Mouse (Mus musculus): ENCODE results near the gene Klhdc1. TPM values are rescaled to one million over a fixed set of nuclear protein-coding genes. Genes with fewer than 3 reads are reported as not detected.

Gene Klhdc1
- total and polyA plus RNA-seq, 3 experiments, result 0.23 to 1.1 TPM; not detected in 1

DNA sequence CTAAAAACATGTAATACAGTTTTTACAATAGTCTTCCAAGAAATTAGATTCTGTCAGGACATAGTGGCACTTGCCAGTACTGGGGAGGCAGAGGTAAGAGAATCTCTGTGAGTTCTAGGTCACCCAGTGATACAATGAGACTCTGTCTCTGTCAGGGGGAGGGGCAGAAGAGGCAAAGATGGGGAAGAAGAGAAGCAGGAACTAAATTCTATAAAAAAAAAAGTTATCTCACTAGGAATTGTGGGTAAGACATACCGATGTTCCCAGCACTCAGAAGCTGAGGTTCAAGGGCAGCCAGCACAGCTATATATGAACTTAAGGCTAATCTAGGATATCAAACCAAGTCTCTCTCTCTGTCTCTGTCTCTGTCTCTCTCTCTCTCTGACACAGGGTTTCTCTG is 91.2 kb downstream of the Klhdc1 start:
- Histone ChIP-seq H3K9me3 (replicated peaks; ENCODE audit: insufficient read depth, low read length) (no peaks in the 10 kb centered on the region), H3K79me2 (ENCODE audit: control insufficient read depth, insufficient read depth, low read length, poor library complexity) (no peaks in the 10 kb centered on the region; the same call in 1 of the 2 replicates), H3K36me3 (ENCODE audit: control insufficient read depth in 1 of 2, insufficient read depth in 2 of 2, low read length in 2 of 2) (peaks cover 13 to 39% of the 10 kb centered on the region in 2 experiments), H3K27ac (ENCODE audit: control insufficient read depth, low read depth, low read length) (no peak overlapping the region; the same call in 1 of the 2 replicates), H3K4me3 (ENCODE audit: control insufficient read depth in 1 of 2, insufficient read depth in 1 of 2, low read depth in 2 of 2, low read length in 2 of 2) (no peak overlapping the region), H3K27me3 (ENCODE audit: control insufficient read depth in 1 of 2, insufficient read depth in 2 of 2, low read length in 2 of 2) (no peaks in the 10 kb centered on the region), H3K4me1 (ENCODE audit: control insufficient read depth in 1 of 2, insufficient read depth in 2 of 2, low read length in 2 of 2) (peaks cover 3 to 5% of the 10 kb centered on the region in 2 experiments; a peak in 3 of 4 replicates), H3K9ac (ENCODE audit: control insufficient read depth, low read depth, low read length, poor library complexity, severe bottlenecking) (no peak overlapping the region)
- TF ChIP-seq POLR2AphosphoS5 (IDR thresholded peaks at IDR 0.05; ENCODE audit: borderline replicate concordance, low read depth, low read length) (no peak), MAFK (IDR thresholded peaks at IDR 0.05; ENCODE audit: borderline replicate concordance, low read depth, low read length) (no peak), HCFC1 (IDR thresholded peaks at IDR 0.05; ENCODE audit: low read depth, low read length) (no peak), ZNF384 (IDR thresholded peaks at IDR 0.05; ENCODE audit: low read depth, low read length) (peak; percentile 90), TAL1 (IDR thresholded peaks at IDR 0.05; ENCODE audit: low read length) (0 out of 2 replicates have a peak, but pooled peaks have one; percentile 18), CHD1 (IDR thresholded peaks at IDR 0.05; ENCODE audit: low read depth, low read length) (no peak), GABPA (IDR thresholded peaks at IDR 0.05; ENCODE audit: low read depth, low read length) (no peak), E2F4 (IDR thresholded peaks at IDR 0.05; ENCODE audit: borderline replicate concordance, low read depth, low read length) (no peak), MAX (IDR thresholded peaks at IDR 0.05; ENCODE audit: low read length) (no peak)
- DNase-seq (ENCODE audit: low read depth, low spot score), result peak; percentile 64

DNA sequence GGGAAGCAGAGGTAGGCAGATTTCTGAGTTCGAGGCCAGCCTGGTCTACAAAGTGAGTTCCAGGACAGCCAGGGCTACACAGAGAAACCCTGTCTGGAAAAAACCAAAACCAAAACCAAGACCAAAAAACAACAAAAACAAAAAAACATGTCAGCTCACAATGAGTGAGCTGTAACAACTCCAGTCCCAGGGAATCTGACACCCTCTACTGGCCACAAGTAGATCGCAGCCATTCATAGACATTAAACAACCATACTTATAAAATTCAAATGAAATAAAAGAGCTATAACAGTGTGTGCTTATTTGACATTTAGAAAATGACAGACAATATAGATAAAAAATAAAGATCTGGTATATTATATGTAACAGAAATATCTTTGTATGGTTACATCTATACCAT is 92.6 kb downstream of the Klhdc1 start:
- Histone ChIP-seq H3K27me3 (ENCODE audit: control insufficient read depth in 1 of 2, insufficient read depth in 2 of 2, low read length in 2 of 2) (no peaks in the 10 kb centered on the region), H3K36me3 (ENCODE audit: control insufficient read depth in 1 of 2, insufficient read depth in 2 of 2, low read length in 2 of 2) (peaks cover 13 to 45% of the 10 kb centered on the region in 2 experiments), H3K9ac (ENCODE audit: control insufficient read depth, low read depth, low read length, poor library complexity, severe bottlenecking) (no peak overlapping the region), H3K27ac (ENCODE audit: control insufficient read depth, low read depth, low read length) (no peak overlapping the region), H3K79me2 (ENCODE audit: control insufficient read depth, insufficient read depth, low read length, poor library complexity) (no peaks in the 10 kb centered on the region; the same call in 1 of the 2 replicates), H3K4me3 (ENCODE audit: control insufficient read depth in 1 of 2, insufficient read depth in 1 of 2, low read depth in 2 of 2, low read length in 2 of 2) (no peak overlapping the region), H3K9me3 (replicated peaks; ENCODE audit: insufficient read depth, low read length) (no peaks in the 10 kb centered on the region), H3K4me1 (ENCODE audit: control insufficient read depth in 1 of 2, insufficient read depth in 2 of 2, low read length in 2 of 2) (peaks cover 3 to 5% of the 10 kb centered on the region in 2 experiments; a peak in 3 of 4 replicates)
- TF ChIP-seq ZC3H11A (IDR thresholded peaks at IDR 0.05; ENCODE audit: low read depth, low read length) (peak; percentile 43), EP300 (IDR thresholded peaks at IDR 0.05; ENCODE audit: low read depth in 1 of 2, low read length in 2 of 2) (0 out of 4 replicates have a peak, but pooled peaks of 1 of the 2 experiments have one; percentile 7), CTCF (IDR thresholded peaks at IDR 0.05 in 2 of 3, conservative IDR thresholded peaks at IDR 0.05 in 1 of 3; ENCODE audit: control insufficient read depth in 1 of 3, insufficient read depth in 1 of 3, low read depth in 2 of 3, low read length in 3 of 3, poor library complexity in 1 of 3, severe bottlenecking in 1 of 3) (peak; percentile 46 to 74 (median 54); a peak in 5 of 6 replicates), SIN3A (IDR thresholded peaks at IDR 0.05; ENCODE audit: low read length) (0 out of 2 replicates have a peak, but pooled peaks have one; percentile 42), SMC3 (IDR thresholded peaks at IDR 0.05; ENCODE audit: low read depth, low read length) (peak; percentile 68), RAD21 (IDR thresholded peaks at IDR 0.05; ENCODE audit: low read depth, low read length) (peak; percentile 61), MEF2A (IDR thresholded peaks at IDR 0.05; ENCODE audit: extremely low read depth, insufficient replicate concordance, low read depth, low read length, poor library complexity, severe bottlenecking) (no peak), ZNF384 (IDR thresholded peaks at IDR 0.05; ENCODE audit: low read depth, low read length) (peak; percentile 47; the same call in 1 of the 2 replicates), NELFE (IDR thresholded peaks at IDR 0.05; ENCODE audit: low read depth, low read length) (no peak), KAT2A (conservative IDR thresholded peaks at IDR 0.05; ENCODE audit: low read depth, low read length) (no peak)
- peak; percentile 69 for DNase-seq (ENCODE audit: low read depth, low spot score)

Other genes starting within 250 kb of the Klhdc1 start
- gene Rps29, start 82.0 kb upstream of the Klhdc1 start, total RNA-seq (2012; rRNA removed), result 4,641 and 5,133 TPM in 2 replicates
- gene Rps29, start 82.0 kb upstream of the Klhdc1 start, polyA plus RNA-seq (2012; ENCODE audit: insufficient read depth in 1 of 2, insufficient read length in 2 of 2, low read depth in 1 of 2, low replicate concordance in 2 of 2, missing spikeins in 1 of 2), result 1,000 to 10,000 TPM in 1 of 2 experiments, 100 to 1,000 TPM in 1; 450 to 1,410 TPM
- gene Lrr1, start 72.4 kb upstream of the Klhdc1 start, total RNA-seq (2012; rRNA removed), result 10.2 and 14.1 TPM in 2 replicates
- gene Lrr1, start 72.4 kb upstream of the Klhdc1 start, polyA plus RNA-seq (2012; ENCODE audit: insufficient read depth in 1 of 2, insufficient read length in 2 of 2, low read depth in 1 of 2, low replicate concordance in 2 of 2, missing spikeins in 1 of 2), result 10 to 100 TPM in 1 of 2 experiments, not detected in 1; 23.1 TPM
- 1,318 and 1,322 TPM in 2 replicates for gene Rpl36al, start 57.1 kb upstream of the Klhdc1 start, total RNA-seq (2012; rRNA removed)
- 100 to 1,000 TPM in 1 of 2 experiments, not detected in 1; 696 TPM for gene Rpl36al, start 57.1 kb upstream of the Klhdc1 start, polyA plus RNA-seq (2012; ENCODE audit: insufficient read depth in 1 of 2, insufficient read length in 2 of 2, low read depth in 1 of 2, low replicate concordance in 2 of 2, missing spikeins in 1 of 2)
- gene Mgat2, start 57.0 kb upstream of the Klhdc1 start, total RNA-seq (2012; rRNA removed), result 43.3 and 65.3 TPM in 2 replicates
- 10 to 100 TPM in 1 of 2 experiments, not detected in 1; 40.9 TPM for gene Mgat2, start 57.0 kb upstream of the Klhdc1 start, polyA plus RNA-seq (2012; ENCODE audit: insufficient read depth in 1 of 2, insufficient read length in 2 of 2, low read depth in 1 of 2, low replicate concordance in 2 of 2, missing spikeins in 1 of 2)
- 25.2 and 27.5 TPM in 2 replicates for gene Gm49383, start 44.1 kb upstream of the Klhdc1 start, total RNA-seq (2012; rRNA removed)
- 10 to 100 TPM in 1 of 2 experiments, not detected in 1; 28.8 TPM for gene Gm49383, start 44.1 kb upstream of the Klhdc1 start, polyA plus RNA-seq (2012; ENCODE audit: insufficient read depth in 1 of 2, insufficient read length in 2 of 2, low read depth in 1 of 2, low replicate concordance in 2 of 2, missing spikeins in 1 of 2)
- 7.6 and 10.1 TPM in 2 replicates for gene Dnaaf2, start 42.7 kb upstream of the Klhdc1 start, total RNA-seq (2012; rRNA removed)
- gene Dnaaf2, start 42.7 kb upstream of the Klhdc1 start, polyA plus RNA-seq (2012; ENCODE audit: insufficient read depth in 1 of 2, insufficient read length in 2 of 2, low read depth in 1 of 2, low replicate concordance in 2 of 2, missing spikeins in 1 of 2), result 1 to 10 TPM in 1 of 2 experiments, not detected in 1; 5.5 TPM
- 24.1 and 26.2 TPM in 2 replicates for gene Gm49384, start 36.9 kb upstream of the Klhdc1 start, total RNA-seq (2012; rRNA removed)
- gene Gm49384, start 36.9 kb upstream of the Klhdc1 start, polyA plus RNA-seq (2012; ENCODE audit: insufficient read depth in 1 of 2, insufficient read length in 2 of 2, low read depth in 1 of 2, low replicate concordance in 2 of 2, missing spikeins in 1 of 2), result 10 to 100 TPM in 1 of 2 experiments, not detected in 1; 28.5 TPM
- 14.1 and 14.4 TPM in 2 replicates for gene Pole2, start 13.0 kb upstream of the Klhdc1 start, total RNA-seq (2012; rRNA removed)
- 10 to 100 TPM; 18.0 to 89.5 TPM for gene Pole2, start 13.0 kb upstream of the Klhdc1 start, polyA plus RNA-seq (2012; ENCODE audit: insufficient read depth in 1 of 2, insufficient read length in 2 of 2, low read depth in 1 of 2, low replicate concordance in 2 of 2, missing spikeins in 1 of 2)
- gene Klhdc2, start 55.5 kb downstream of the Klhdc1 start, total RNA-seq (2012; rRNA removed), result 50.2 and 51.7 TPM in 2 replicates
- gene Klhdc2, start 55.5 kb downstream of the Klhdc1 start, polyA plus RNA-seq (2012; ENCODE audit: insufficient read depth in 1 of 2, insufficient read length in 2 of 2, low read depth in 1 of 2, low replicate concordance in 2 of 2, missing spikeins in 1 of 2), result 100 to 1,000 TPM in 1 of 2 experiments, 10 to 100 TPM in 1; 48.5 to 154 TPM
- 32.1 and 33.4 TPM in 2 replicates for gene Nemf, start 116.0 kb downstream of the Klhdc1 start, total RNA-seq (2012; rRNA removed)
- gene Nemf, start 116.0 kb downstream of the Klhdc1 start, polyA plus RNA-seq (2012; ENCODE audit: insufficient read depth in 1 of 2, insufficient read length in 2 of 2, low read depth in 1 of 2, low replicate concordance in 2 of 2, missing spikeins in 1 of 2), result 10 to 100 TPM in 1 of 2 experiments, not detected in 1; 30.2 TPM
- 132 and 140 TPM in 2 replicates for gene Arf6, start 131.0 kb downstream of the Klhdc1 start, total RNA-seq (2012; rRNA removed)
- gene Arf6, start 131.0 kb downstream of the Klhdc1 start, polyA plus RNA-seq (2012; ENCODE audit: insufficient read depth in 1 of 2, insufficient read length in 2 of 2, low read depth in 1 of 2, low replicate concordance in 2 of 2, missing spikeins in 1 of 2), result 100 to 1,000 TPM; 181 to 192 TPM
- gene Gm9887, start 131.3 kb downstream of the Klhdc1 start, total RNA-seq (2012; rRNA removed), result 0.69 and 1.7 TPM in 2 replicates
- gene Gm9887, start 131.3 kb downstream of the Klhdc1 start, polyA plus RNA-seq (2012; ENCODE audit: insufficient read depth in 1 of 2, insufficient read length in 2 of 2, low read depth in 1 of 2, low replicate concordance in 2 of 2, missing spikeins in 1 of 2), result 1 to 10 TPM in 1 of 2 experiments, not detected in 1; 4.9 TPM

All from MEL (cell line).